Mouse (Mus musculus) cerebellum, adult 11-12 months (tissue): ENCODE measurements around the gene Asap2.
A peak's percentile ranks its signal among the peaks of the same experiment; 100 is the strongest.

Experiments used
- DNase-seq: peaks from one replicate; pipeline ENCODE4 v3.0.0; 2022

Gene Asap2

GRCm38 (mm10) chr12:21217776-21218444 is 227.7 kb downstream of the Asap2 start:
- no peak for DNase-seq

GRCm38 (mm10) chr12:21220596-21220995 is 230.3 kb downstream of the Asap2 start:
- DNase-seq, result no peak

DNA sequence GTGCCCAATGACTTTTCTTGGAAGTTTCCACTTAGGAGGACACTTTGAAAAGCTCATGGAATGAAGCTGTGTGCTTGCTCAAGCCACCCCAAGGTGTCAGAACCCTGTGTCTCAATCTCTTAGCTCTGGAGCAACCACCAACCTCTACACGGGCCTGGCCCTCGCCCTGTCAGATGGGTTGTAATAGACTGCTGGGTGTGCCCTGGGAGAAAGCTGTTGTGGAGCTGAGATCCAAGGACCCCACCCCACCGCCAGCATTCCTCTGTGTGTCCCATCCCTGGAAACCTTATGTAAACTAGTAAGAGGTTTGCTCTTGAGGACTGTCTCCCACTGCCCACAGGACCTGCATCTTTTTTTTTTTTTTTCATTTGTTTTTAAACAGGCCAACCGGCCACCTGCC is 233.7 kb downstream of the Asap2 start:
- no peak for DNase-seq

DNA sequence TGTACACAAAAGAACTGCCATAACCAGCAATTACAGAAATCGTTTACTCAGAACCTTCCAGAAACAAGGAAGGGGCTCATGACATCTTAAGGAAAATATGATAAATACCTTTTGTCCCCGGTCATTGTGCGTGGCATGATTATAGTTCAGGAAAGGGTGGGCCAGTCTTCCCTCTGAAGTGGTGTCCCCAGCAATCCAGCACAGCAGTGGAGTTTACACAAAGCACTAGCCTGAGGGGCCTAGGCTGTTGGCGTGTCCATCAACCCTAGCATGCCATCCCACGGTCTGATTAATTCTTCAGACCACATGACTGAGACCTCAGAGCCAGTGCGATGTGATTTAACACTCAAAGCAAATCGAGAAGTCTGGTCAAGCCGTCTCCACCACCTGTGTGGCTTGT is 235.1 kb downstream of the Asap2 start:
- DNase-seq, result no peak

- DNase-seq, result no peak
These were observed 236.1 kb downstream of the Asap2 start for GRCm38 (mm10) chr12:21226316-21226715.

GRCm38 (mm10) chr12:21227076-21227980 is 237.1 kb downstream of the Asap2 start:
- peak; percentile 79 for DNase-seq

GRCm38 (mm10) chr12:21228650-21229049 is 238.4 kb downstream of the Asap2 start:
- no peak for DNase-seq

GRCm38 (mm10) chr12:21229076-21229918 is 239.0 kb downstream of the Asap2 start:
- no peak for DNase-seq

- DNase-seq, result no peak
These were observed 243.5 kb downstream of the Asap2 start for GRCm38 (mm10) chr12:21233727-21234126.

DNA sequence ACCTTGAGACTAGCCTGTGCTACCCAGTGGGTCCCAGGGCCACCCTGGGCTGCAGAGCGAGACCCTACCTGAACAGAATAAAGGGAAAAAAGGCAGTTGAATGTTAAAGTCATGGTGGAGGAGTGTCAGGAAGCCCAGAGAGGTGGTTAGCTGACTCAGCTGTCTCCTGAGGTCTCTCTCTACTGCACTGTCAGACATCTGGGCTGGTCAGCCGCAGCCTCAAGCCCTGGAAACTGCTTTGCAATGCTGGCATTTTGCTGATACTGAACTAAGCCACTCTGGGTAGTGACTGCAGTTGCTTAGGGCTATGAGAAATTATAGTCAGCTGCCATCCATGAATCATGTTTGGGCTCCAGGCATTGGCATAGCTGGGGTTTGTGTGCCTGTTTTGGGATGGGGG is 244.3 kb downstream of the Asap2 start:
- no peak for DNase-seq

- no peak for DNase-seq
These were observed 251.7 kb downstream of the Asap2 start for GRCm38 (mm10) chr12:21241965-21242364.

- DNase-seq, result no peak
These were observed 254.2 kb downstream of the Asap2 start for GRCm38 (mm10) chr12:21244375-21244960.

- no peak for DNase-seq
These were observed 257.6 kb downstream of the Asap2 start for GRCm38 (mm10) chr12:21247711-21248392.

- DNase-seq, result no peak
These were observed 270.4 kb downstream of the Asap2 start for GRCm38 (mm10) chr12:21260494-21261256.

- no peak for DNase-seq
These were observed 271.3 kb downstream of the Asap2 start for GRCm38 (mm10) chr12:21261521-21261920.

- DNase-seq, result no peak
These were observed 273.0 kb downstream of the Asap2 start for GRCm38 (mm10) chr12:21263256-21263655.

GRCm38 (mm10) chr12:21264241-21264640 is 274.0 kb downstream of the Asap2 start:
- no peak for DNase-seq

- DNase-seq, result no peak
These were observed 274.7 kb downstream of the Asap2 start for GRCm38 (mm10) chr12:21264970-21265369.

DNA sequence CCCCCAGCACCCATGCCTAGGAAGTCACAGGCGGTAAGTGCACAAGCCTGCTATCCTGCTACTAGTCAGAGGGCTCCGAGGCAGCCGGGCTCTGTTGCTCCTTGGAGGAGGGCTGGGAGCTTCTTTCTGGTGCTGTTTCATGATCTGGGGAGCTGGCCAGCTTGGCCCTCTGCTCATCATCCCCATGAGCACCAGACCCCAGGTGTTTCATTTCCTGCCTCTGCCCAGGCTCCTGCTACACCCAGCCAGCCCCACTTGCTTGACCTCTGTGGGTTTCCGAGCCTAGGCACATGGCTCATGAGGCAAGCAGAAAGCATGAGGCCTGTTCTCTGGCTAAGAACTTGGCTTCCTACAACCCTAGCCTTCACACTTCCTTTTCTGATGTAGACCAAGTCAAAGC is 275.2 kb downstream of the Asap2 start:
- DNase-seq, result no peak

DNA sequence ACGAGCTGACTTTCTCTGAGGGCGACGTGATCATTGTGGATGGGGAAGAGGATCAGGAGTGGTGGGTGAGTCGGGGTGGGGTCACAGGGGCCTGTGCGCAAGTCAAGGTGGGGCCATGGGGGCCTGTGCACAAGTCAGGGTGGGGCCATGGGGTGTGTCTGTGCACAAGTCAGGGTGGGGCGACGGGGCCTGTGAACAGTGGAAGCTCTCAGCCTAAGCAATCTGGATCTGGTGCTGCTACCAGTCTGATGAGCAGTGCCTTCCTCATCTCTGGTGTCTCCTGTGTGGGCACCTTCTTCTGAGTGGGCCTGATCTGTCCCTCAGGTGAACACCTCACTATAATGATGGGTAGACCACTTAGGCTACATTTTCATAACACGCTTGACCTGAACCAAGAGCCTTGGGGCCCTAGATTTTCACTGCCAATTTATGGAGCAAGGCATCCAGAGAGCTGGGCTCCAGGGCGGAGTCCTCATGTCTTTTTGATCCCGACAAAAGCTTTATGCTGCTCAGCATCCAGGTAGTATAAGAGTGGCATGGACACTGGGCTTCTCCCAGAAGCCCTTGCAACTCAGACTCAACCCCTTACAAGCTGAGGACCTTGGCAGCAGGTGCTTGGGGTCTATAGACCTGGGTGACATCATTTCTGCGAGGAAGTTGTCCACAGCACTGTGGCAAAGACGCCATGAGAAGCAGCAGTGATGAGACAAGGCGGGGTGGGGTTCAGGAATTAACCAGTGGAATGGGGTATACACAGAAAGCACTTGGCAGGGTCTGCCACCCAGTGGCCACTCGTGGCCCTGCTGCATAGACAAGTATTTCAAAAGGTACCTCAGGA is 275.9 kb downstream of the Asap2 start:
- DNase-seq, result peak; percentile 71

DNA sequence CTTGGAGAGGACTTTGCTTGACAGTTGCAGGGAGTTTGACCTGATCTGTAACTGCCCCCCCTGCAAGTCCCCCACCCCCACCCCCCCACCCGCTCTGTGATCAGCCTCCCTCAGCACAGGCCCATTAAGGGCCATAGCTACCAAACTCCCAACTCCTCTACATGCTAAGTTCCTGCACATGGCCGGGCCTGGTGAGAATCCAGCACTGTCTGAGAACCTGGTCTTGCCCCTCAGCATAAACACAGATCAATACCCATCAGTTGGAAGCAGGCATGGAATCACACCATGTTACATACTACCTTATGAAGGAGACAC is 276.5 kb downstream of the Asap2 start:
- DNase-seq, result no peak
